Mouse (Mus musculus): ENCODE results near the gene Nolc1.

DNA sequence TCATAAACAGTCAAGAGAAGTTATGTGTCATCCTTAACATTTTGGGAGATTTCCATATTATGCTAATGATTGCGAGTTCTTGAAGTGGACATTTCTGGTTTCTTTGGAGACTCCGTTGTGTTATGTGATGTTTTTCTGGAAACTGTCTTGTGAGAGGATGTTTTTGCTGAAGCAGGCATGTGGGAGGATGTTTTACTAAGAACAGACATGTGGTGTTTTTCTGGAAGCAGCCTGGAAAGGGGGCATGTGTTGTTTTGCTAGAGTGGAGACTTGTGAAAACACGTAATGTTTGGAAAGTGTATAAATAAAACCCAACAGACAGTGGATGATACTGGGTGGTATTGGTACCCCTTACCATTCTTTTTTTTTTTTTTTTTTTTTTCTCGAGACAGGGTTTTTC is 19.6 kb downstream of the Nolc1 start:
- TF ChIP-seq ZKSCAN1 (IDR thresholded peaks at IDR 0.05; ENCODE audit: borderline replicate concordance, low read depth, low read length) = no peak
- no peak for TF ChIP-seq HCFC1 (IDR thresholded peaks at IDR 0.05; ENCODE audit: low read depth, low read length)
- no peak for TF ChIP-seq EP300 (IDR thresholded peaks at IDR 0.05; ENCODE audit: low read length)
- no peak for TF ChIP-seq POLR2A (IDR thresholded peaks at IDR 0.05; ENCODE audit: low read depth, low read length)
- no peak for TF ChIP-seq JUN (IDR thresholded peaks at IDR 0.05; ENCODE audit: insufficient read depth, low read depth, low read length)
- no peak for TF ChIP-seq RCOR1 (conservative IDR thresholded peaks at IDR 0.05; ENCODE audit: low read depth, low read length)
- no peak for TF ChIP-seq CTCF (conservative IDR thresholded peaks at IDR 0.05 in 1 of 2, IDR thresholded peaks at IDR 0.05 in 1 of 2; ENCODE audit: low read depth in 2 of 2, low read length in 2 of 2)
- TF ChIP-seq USF1 (IDR thresholded peaks at IDR 0.05; ENCODE audit: low read depth, low read length) = no peak
- TF ChIP-seq SMC3 (IDR thresholded peaks at IDR 0.05; ENCODE audit: low read depth, low read length) = no peak

Data from CH12.LX (cell line).